Mouse (Mus musculus): ENCODE measurements around the gene Pnp.
A peak's percentile ranks its signal among the peaks of the same experiment; 100 is the strongest.
"Not testable (repeated sequence)": the region's sequence is repeated elsewhere in the genome, so short reads cannot be mapped to it uniquely, and the experiment has no call there.

Gene Pnp

DNA sequence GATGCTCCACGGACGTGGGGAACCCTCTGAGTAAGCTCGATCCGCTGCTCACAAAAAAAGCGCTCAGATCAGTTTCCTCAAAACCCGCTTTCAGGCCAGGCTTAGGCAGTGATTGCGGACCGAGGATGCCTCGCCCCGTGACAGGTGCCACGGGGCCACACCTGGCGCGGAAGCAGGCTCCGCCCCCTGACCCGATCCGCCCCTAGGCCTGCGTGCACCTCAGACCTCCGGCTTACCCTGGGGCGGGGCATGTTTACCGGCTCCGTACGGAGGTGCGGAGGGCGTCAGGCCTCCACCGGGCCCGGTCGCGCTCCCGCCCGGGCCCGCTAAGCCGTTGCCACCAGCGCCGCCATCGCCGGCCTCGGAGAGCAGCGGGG is 517 bp upstream of the Pnp start:
- peak; percentile 63 for DNase-seq (ENCODE audit: low spot score)

- no peak for DNase-seq (ENCODE audit: low spot score)
Observed at GRCm38 (mm10) chr14:50931493-50932020, 675 bp downstream of the Pnp start.

GRCm38 (mm10) chr14:50936649-50937048 is 5.8 kb downstream of the Pnp start:
- no peak for DNase-seq (ENCODE audit: low spot score)

- no peak for DNase-seq (ENCODE audit: low spot score)
Observed at GRCm38 (mm10) chr14:50938119-50938908, 7.4 kb downstream of the Pnp start.

GRCm38 (mm10) chr14:50938940-50939339 is 8.1 kb downstream of the Pnp start:
- DNase-seq (ENCODE audit: low spot score): no peak

- peak; percentile 92 for DNase-seq (ENCODE audit: low spot score)
Observed at GRCm38 (mm10) chr14:50943932-50944667, 13.2 kb downstream of the Pnp start, which contains the start of gene Gm49342. Gene Gm49342 (plus strand): TSS chr14:50944517.

DNA sequence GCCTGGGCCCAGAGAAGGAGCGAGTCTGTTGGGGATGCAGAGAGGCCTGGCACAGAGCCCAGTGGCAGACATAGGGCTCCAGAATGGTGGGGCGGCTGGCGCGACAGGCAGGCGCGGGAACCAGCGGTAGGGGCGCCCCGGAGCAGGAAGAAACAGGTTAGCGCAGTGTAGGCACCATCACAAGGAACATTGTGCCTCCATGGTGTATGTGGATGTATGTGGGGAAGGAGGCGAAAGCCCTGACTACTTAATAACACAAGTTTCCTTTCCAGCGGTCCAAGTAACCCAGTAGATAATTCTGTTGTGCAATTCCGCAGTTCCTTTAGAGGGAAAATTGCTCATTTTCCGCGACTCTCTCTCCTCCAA is 13.8 kb downstream of the Pnp start:
- not testable (repeated sequence) for DNase-seq (ENCODE audit: low spot score)

GRCm38 (mm10) chr14:50945081-50945480 is 14.2 kb downstream of the Pnp start:
- not testable (repeated sequence) for DNase-seq (ENCODE audit: low spot score)

DNA sequence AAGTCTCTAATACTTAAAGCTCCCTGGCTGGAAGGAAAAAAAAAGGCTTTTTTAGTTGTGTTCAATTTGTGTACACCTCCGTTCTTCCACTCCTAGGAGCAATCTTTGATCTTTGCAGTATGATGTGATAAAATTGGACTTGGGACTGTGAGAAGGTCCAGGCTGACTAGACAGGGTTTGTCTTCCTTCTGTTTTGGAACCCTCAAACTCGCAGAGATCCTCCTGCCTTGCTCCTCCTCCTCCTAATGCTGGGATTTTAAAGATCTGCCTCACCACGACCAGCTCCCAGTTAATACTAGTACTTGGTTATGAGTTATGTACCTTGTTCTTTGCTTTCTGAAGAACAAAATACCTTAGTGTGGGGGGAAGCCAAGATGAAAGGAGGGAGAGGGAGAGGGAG is 14.6 kb downstream of the Pnp start:
- not testable (repeated sequence) for DNase-seq (ENCODE audit: low spot score)

- no peak for DNase-seq (ENCODE audit: low spot score)
Observed at GRCm38 (mm10) chr14:50955487-50955886, 24.6 kb downstream of the Pnp start.

DNA sequence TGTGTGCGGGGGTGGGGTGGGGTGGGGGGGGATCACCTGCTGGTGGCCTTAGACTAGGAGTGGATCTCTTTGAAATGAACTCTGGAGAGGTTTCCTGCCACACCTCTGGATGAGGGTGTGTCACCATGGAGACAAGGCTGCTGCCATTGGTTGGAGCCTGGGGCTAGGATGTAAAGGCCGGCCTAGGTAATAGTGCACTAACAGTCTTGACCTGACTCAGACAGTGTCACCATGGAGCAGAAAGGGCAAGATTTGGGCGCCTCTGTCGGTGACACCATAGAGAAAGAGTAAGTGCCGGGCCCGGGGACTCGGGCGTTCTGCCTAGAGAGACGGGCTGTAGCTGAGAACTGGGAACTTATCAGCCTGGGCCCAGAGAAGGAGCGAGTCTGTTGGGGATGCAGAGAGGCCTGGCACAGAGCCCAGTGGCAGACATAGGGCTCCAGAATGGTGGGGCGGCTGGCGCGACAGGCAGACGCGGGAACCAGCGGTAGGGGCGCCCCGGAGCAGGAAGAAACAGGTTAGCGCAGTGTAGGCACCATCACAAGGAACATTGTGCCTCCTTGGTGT is 25.1 kb downstream of the Pnp start, which contains the start of gene Pnp2:
TSS of gene Pnp2 (plus strand) at position 51 of the 567 bp plus-strand sequence.
- DNase-seq (ENCODE audit: low spot score): peak; percentile 54

GRCm38 (mm10) chr14:50956724-50957123 is 25.8 kb downstream of the Pnp start:
- not testable (repeated sequence) for DNase-seq (ENCODE audit: low spot score)

GRCm38 (mm10) chr14:50957146-50957545 is 26.3 kb downstream of the Pnp start:
- DNase-seq (ENCODE audit: low spot score): not testable (repeated sequence)

DNA sequence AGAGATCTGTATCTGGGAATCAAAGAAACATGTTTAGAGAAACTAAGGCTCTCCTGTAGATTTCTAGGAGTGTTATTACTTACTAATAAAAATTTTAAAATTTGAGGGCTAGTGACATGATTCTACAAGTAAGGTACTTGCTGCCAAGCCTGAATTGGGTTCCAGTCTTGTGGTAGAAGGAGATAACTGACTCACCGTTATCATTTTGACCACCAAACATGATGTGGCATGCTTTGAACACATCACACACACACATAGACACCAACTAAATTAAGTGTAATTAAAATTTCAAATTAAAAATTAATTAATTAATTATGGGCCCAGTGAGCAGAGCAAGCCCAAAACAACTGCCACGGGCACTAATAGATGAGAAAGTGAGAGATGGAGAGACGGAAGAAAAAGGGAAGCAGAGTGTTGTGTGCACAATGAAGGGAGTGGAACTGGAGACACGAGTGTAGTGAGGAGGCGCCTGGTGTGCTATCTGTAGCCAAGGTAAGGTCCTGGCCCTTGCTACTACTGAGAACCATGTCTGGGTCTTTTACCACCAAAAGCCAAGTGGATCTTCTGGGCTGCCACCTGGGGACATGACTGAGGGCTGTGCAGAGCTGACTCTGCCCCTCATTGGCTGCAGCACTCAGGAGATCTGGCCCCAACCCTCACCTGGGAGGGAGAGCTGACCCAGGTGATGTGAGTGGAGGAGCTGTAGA is 27.6 kb downstream of the Pnp start:
- DNase-seq (ENCODE audit: low spot score): not testable (repeated sequence)

- DNase-seq (ENCODE audit: low spot score): no peak
Observed at GRCm38 (mm10) chr14:50968216-50968980, 37.5 kb downstream of the Pnp start.

DNA sequence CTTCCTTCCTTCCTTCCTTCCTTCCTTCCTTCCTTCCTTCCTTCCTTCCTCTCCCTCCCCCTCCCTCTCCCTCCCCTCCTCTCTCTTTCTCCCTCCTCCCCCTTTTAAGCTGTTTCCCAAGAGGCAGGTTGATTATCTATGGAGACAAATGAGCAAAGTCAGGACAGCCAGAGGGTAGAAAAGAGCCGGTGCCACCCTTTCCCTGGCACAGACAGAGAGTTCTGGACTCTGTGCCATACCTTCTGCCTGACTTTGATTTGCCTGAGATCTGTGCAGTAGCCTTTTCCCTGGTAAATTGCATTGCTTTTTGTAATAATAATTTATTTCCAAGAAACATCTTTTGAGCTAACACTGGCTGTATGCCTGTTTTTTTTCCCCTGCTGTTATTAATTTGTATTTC is 38.2 kb downstream of the Pnp start:
- DNase-seq (ENCODE audit: low spot score): no peak

GRCm38 (mm10) chr14:50969558-50970544 is 39.0 kb downstream of the Pnp start:
- DNase-seq (ENCODE audit: low spot score): peak; percentile 45

- no peak for DNase-seq (ENCODE audit: low spot score)
Observed at GRCm38 (mm10) chr14:50970822-50971221, 39.9 kb downstream of the Pnp start.

GRCm38 (mm10) chr14:50973054-50973453 is 42.2 kb downstream of the Pnp start:
- not testable (repeated sequence) for DNase-seq (ENCODE audit: low spot score)

DNA sequence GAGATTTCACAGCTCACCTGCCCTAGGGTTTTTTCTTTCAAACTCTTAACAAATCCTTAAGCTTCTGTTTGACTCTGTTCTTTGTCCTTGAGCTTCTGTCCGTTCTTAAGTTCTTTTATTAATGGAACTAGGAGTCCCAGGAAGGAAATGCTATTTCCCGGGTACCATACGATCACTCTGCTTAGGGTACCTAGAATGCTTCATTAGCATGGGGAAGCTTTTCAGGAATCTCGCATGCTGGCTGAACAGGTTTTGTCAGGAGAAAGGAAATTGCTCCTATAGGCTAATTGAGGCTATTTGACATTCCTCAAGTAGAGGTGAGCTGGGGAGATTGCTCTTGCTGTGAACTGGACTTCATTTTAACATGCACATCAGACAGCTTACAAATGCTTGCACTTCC is 42.8 kb downstream of the Pnp start:
- no peak for DNase-seq (ENCODE audit: low spot score)
